Mouse (Mus musculus): Measurements from ENCODE around the gene Hist2h2aa2.

- TF ChIP-seq GATA1 (IDR thresholded peaks at IDR 0.05; ENCODE audit: borderline replicate concordance, low read length) (no peak), FLI1 (IDR thresholded peaks at IDR 0.05; ENCODE audit: low read length) (no peak)
Measured at GRCm38 (mm10) chr3:96207819-96208218, 32.3 kb downstream of the Hist2h2aa2 start.
